Mouse (Mus musculus): ENCODE measurements around the gene Ndfip2. TPM values are rescaled to one million over a fixed set of nuclear protein-coding genes. Genes with fewer than 3 reads are reported as not detected.

The Ndfip2 gene
- polyA plus RNA-seq, 1 experiment from 2014 or later = 114 TPM

DNA sequence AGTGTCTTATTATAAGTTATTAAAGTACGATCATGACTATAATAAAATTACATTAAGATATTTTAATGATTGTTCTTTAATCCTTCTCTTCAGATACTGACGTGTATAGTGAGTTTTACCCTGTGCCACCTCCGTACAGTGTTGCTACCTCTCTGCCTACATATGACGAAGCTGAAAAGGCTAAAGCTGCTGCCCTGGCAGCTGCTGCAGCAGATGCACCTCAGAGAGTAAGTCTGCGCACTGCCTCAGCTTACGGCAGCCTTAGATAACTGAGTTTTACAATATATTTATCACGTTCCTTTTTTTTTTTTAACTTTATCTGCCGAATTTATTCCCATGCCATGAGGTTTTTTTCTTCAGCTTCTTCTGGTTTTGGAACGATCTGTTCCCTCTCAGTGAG lies 33.8 kb downstream of the Ndfip2 start:
- Histone ChIP-seq H3K4me2 (no peak overlapping the region), H3K36me3 (peaks cover 39% of the 10 kb centered on the region), H3K4me3 (no peak overlapping the region), H3K27ac (replicated peaks) (no peak overlapping the region), H3K27me3 (no peaks in the 10 kb centered on the region), H3K9ac (no peak overlapping the region), H3K4me1 (replicated peaks) (no peaks in the 10 kb centered on the region), H3K9me3 (no peaks in the 10 kb centered on the region)
- no peak for ATAC-seq (ENCODE audit: low read depth)
- WGBS = 93% methylated on average over 9 of the region's 9 CpGs

DNA sequence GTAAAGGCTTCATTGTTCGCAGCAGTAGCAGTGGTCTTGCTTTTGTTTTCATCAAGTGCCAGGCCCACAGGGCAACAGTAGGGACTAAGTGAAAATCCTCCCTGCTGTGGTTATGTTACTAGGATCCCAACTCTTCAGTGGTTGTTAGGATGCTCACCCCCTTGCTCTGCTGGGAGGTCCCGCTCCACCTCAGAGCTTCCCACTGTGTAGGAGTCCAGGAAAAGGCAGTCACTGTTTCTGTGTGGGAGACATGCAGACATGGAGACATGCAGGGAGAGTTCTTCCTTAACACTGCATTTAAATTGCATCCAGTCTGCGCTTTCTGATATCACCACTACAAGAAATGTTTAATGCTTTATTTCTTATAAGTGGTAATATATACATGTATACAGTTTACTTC lies 35.4 kb downstream of the Ndfip2 start:
- Histone ChIP-seq H3K27me3 (no peaks in the 10 kb centered on the region), H3K4me1 (replicated peaks) (no peaks in the 10 kb centered on the region), H3K4me2 (no peak overlapping the region), H3K9me3 (no peaks in the 10 kb centered on the region), H3K36me3 (peaks cover 38% of the 10 kb centered on the region), H3K27ac (replicated peaks) (no peak overlapping the region), H3K9ac (no peak overlapping the region), H3K4me3 (no peak overlapping the region)
- WGBS = 84% methylated on average over 3 of the region's 3 CpGs
- no peak for ATAC-seq (ENCODE audit: low read depth)

DNA sequence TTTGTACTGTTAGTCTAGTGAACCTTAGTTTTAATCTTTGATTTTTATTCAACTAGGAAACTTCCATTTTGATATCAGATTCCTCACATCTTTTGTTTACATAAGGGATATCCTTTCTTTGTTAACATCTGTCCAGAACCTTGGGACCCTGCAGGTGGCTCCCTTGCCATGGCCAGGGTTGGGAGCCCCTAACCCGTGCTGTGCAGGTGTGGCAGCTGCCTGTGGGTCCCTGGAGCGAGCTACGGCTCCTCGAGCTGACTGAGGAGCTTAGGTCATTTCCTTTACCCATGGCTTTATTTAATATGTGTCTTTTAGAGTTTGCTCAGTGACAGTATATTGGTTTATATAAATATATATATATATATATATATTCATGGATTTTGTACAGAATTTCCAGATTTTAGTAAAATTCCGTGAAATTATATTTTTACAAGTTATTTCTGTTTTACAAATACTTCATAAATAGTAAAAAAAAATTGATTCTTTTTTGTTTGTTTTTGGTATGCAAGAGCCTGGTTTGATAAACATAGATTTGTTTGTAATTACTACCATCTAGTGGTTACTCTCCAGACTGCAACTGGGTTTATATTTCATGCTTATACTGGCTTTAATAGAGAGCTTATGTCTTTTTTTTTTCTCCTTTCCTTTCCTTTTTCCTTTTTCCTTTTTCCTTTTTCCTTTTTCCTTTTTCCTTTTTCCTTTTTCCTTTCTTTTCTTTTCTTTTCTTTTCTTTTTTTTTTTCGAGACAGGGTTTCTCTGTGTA lies 37.6 kb downstream of the Ndfip2 start:
- peak; percentile 25; the same call in 1 of the 2 replicates for ATAC-seq (ENCODE audit: low read depth)
- 72% methylated on average over 6 of the region's 6 CpGs for WGBS

DNA sequence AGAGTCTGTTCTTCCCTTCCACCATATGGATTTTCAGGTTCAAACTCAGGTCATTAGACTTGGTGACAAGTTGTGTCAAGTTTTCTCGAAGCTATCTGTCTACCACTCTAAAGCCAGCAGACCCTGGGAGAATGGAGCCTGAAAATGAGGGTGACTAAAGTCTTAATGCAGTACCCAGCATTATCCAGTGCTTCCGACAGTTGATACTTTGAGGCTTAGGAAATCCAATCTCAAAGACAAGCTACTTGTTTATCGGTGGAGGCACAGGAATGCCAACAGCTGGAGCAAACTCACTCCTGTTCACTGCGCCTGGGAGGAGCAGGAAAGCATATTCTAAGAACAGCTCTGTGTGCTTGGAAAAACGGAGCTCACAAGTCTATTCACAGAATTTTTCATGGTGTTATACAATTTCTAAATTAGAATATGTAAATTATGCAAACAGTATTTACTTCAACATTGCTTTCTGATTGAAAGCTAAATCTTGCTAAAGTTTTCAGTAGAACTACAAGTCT lies 41.4 kb downstream of the Ndfip2 start:
- Histone ChIP-seq H3K4me2 (no peak overlapping the region), H3K9me3 (no peaks in the 10 kb centered on the region), H3K9ac (no peak overlapping the region), H3K36me3 (peaks cover 12% of the 10 kb centered on the region), H3K4me1 (replicated peaks) (peaks cover 7% of the 10 kb centered on the region; the same call in 1 of the 2 replicates), H3K27ac (replicated peaks) (no peak overlapping the region), H3K27me3 (no peaks in the 10 kb centered on the region), H3K4me3 (no peak overlapping the region)
- 80% methylated on average over 5 of the region's 5 CpGs for WGBS
- ATAC-seq (ENCODE audit: low read depth) = no peak

More for the DNA sequence above, 37.6 kb downstream of the Ndfip2 start:
- no peaks in the 10 kb centered on the region for H3K9me3 ChIP-seq
- no peak overlapping the region for H3K9ac ChIP-seq
- peaks cover 33% of the 10 kb centered on the region for H3K36me3 ChIP-seq
- H3K4me1 ChIP-seq (replicated peaks) = no peaks in the 10 kb centered on the region
- H3K4me2 ChIP-seq = no peak overlapping the region
- H3K27me3 ChIP-seq = no peaks in the 10 kb centered on the region
- no peak overlapping the region for H3K4me3 ChIP-seq
- H3K27ac ChIP-seq (replicated peaks) = no peak overlapping the region

DNA sequence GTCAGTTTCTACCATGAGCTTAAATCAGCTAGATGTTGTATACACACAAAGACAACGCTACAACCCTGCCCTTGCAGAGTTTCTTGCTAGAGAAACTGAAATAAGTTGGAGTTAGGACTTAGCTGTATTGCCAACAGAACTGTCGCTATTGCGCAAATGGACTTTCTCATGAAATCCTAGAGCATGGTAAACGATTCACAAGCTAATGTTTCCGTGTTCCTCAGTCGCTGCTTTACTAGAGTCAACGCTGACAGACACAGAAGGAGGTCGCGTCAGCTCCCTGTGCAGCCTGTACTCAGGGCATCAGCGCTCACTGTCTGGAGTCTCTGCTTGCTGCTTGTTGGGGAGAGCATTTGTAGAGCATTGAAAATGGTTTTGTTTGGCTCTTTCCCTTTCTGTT lies 42.2 kb downstream of the Ndfip2 start:
- Histone ChIP-seq H3K4me2 (no peak overlapping the region), H3K9ac (no peak overlapping the region)
- 77% methylated on average over 10 of the region's 10 CpGs for WGBS

DNA sequence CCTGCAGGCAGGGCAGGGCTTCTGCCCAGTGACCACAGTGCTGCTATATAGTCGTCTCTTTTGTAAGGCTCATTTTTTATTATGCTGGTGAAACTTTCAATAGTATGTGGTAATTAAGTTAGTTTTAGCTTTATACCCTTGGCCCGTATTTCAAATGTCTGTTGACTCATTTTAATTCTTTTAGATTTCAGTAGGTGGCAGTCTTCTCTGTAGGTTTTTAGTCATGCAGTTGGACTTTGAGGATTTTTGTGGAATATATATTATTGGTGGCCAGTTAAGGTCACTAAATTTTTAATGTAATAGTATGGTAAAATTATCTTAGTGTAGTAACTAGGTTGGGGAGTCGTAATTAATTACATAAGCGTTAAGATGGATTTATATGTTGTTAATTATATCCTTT lies 44.3 kb downstream of the Ndfip2 start:
- peaks cover 6% of the 10 kb centered on the region for H3K36me3 ChIP-seq
- no peak overlapping the region for H3K4me2 ChIP-seq
- ATAC-seq (ENCODE audit: low read depth) = no peak
- H3K9me3 ChIP-seq = no peaks in the 10 kb centered on the region
- 61% methylated on average over 4 of the region's 4 CpGs for WGBS
- H3K4me1 ChIP-seq (replicated peaks) = peaks cover 7% of the 10 kb centered on the region; the same call in 1 of the 2 replicates
- no peak overlapping the region for H3K4me3 ChIP-seq
- H3K27me3 ChIP-seq = no peaks in the 10 kb centered on the region
- H3K27ac ChIP-seq (replicated peaks) = no peak overlapping the region
- H3K9ac ChIP-seq = no peak overlapping the region

More for the DNA sequence above, 42.2 kb downstream of the Ndfip2 start:
- Histone ChIP-seq H3K9me3 (no peaks in the 10 kb centered on the region), H3K27me3 (no peaks in the 10 kb centered on the region), H3K27ac (replicated peaks) (no peak overlapping the region), H3K4me3 (no peak overlapping the region), H3K4me1 (replicated peaks) (peaks cover 7% of the 10 kb centered on the region; the same call in 1 of the 2 replicates), H3K36me3 (peaks cover 12% of the 10 kb centered on the region)
- ATAC-seq (ENCODE audit: low read depth) = no peak

DNA sequence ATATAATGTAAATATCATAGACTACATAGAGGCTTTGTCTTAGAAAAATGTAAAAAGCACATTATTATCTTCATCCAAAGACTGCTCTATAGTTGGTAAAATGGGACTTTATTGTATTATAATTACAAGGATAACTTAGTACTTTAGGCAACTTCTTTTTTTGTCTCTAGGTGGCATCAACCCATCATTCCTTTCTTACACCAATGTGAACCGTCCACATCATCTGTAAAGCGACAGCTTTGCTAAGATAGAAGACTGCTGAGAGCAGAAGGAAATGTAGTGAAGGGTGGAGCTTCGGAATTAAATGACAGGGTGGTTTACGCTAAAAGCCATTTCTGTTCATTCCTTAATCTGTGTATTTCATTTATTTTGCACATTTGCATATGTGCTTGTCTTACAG lies 49.3 kb downstream of the Ndfip2 start:
- 76% methylated on average over 4 of the region's 4 CpGs for WGBS
- Histone ChIP-seq H3K4me3 (no peak overlapping the region), H3K9ac (no peak overlapping the region), H3K4me2 (no peak overlapping the region), H3K4me1 (replicated peaks) (peaks cover 7% of the 10 kb centered on the region; the same call in 1 of the 2 replicates), H3K27ac (replicated peaks) (no peak overlapping the region), H3K9me3 (no peaks in the 10 kb centered on the region), H3K27me3 (no peaks in the 10 kb centered on the region), H3K36me3 (peaks cover 12% of the 10 kb centered on the region)
- no peak for ATAC-seq (ENCODE audit: low read depth)

DNA sequence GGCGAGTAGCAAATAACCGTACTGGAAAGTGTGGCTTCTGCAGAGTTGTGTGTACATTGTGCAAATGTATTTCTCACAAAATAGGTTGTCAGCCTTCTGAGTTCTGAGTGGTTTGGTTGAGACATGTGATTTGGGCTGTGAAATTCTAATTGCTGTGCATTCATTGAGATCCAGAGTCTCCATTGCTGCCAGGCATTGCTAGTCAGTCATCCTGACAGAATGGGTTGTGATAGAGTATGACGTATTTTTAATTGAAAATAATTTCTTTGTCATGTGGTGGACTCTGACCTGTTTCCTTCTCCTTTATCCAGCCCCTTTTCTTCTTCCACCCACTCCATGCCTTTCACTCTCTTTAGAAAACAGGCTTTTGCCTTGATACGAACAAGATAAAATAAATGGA lies 54.0 kb downstream of the Ndfip2 start:
- no peaks in the 10 kb centered on the region for H3K27me3 ChIP-seq
- no peak overlapping the region for H3K4me3 ChIP-seq
- 86% methylated on average over 4 of the region's 4 CpGs for WGBS
- H3K27ac ChIP-seq (replicated peaks) = no peak overlapping the region
- H3K4me1 ChIP-seq (replicated peaks) = peaks cover 7% of the 10 kb centered on the region
- no peak for ATAC-seq (ENCODE audit: low read depth)
- no peak overlapping the region for H3K4me2 ChIP-seq
- H3K36me3 ChIP-seq = peaks cover 9% of the 10 kb centered on the region
- H3K9me3 ChIP-seq = no peaks in the 10 kb centered on the region
- H3K9ac ChIP-seq = no peak overlapping the region

DNA sequence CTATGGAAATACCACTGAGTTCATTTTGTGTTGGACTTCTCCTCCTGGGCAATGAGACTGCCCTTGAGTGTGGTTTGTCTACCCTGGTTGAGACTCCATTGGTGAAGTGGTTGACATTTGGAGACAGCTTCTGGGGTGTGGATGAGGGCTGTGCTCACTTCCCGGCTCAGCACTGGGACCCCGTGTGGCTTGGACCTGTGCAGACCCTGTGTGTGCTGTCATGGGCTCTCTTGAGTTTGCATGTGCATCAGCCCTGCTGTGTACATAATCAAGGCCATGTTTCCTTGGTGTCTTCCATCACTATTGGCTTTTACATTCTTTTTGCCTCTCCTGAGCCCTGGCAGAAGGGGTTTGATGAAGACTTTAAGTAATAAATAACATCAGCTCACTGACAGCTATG lies 54.6 kb downstream of the Ndfip2 start:
- H3K36me3 ChIP-seq = peaks cover 10% of the 10 kb centered on the region
- H3K4me1 ChIP-seq (replicated peaks) = peaks cover 7% of the 10 kb centered on the region
- no peak overlapping the region for H3K4me2 ChIP-seq
- ATAC-seq (ENCODE audit: low read depth) = no peak
- no peaks in the 10 kb centered on the region for H3K9me3 ChIP-seq
- 86% methylated on average over 2 of the region's 2 CpGs for WGBS
- H3K27me3 ChIP-seq = no peaks in the 10 kb centered on the region
- H3K27ac ChIP-seq (replicated peaks) = no peak overlapping the region
- H3K4me3 ChIP-seq = no peak overlapping the region
- H3K9ac ChIP-seq = no peak overlapping the region

DNA sequence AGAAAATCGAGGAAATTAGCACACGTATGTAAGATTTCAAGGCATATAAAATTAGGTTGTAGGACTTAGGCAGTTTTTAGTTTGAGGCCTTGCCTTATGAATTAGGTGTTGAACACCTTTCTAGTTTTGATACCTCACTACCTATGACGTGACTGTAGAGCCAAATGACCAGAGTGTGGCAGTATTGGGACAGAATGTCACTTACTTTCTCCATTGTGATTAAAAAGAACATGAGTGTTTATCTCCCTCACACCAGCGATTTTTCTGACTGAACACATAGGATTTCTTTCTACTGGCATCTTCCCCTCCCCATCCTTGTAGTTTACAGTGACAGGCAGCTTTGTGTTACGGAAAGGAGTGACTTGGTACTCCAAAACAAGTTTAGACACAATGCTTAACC lies 55.5 kb downstream of the Ndfip2 start:
- H3K4me3 ChIP-seq = no peak overlapping the region
- 49% methylated on average over 5 of the region's 5 CpGs for WGBS
- no peak overlapping the region for H3K27ac ChIP-seq (replicated peaks)
- H3K4me2 ChIP-seq = no peak overlapping the region
- H3K9me3 ChIP-seq = no peaks in the 10 kb centered on the region
- H3K36me3 ChIP-seq = peaks cover 16% of the 10 kb centered on the region
- H3K4me1 ChIP-seq (replicated peaks) = peaks cover 7% of the 10 kb centered on the region
- H3K9ac ChIP-seq = 0 out of 2 replicates have a peak overlapping the region, but pooled peaks have one; percentile 31
- no peak for ATAC-seq (ENCODE audit: low read depth)
- H3K27me3 ChIP-seq = no peaks in the 10 kb centered on the region

DNA sequence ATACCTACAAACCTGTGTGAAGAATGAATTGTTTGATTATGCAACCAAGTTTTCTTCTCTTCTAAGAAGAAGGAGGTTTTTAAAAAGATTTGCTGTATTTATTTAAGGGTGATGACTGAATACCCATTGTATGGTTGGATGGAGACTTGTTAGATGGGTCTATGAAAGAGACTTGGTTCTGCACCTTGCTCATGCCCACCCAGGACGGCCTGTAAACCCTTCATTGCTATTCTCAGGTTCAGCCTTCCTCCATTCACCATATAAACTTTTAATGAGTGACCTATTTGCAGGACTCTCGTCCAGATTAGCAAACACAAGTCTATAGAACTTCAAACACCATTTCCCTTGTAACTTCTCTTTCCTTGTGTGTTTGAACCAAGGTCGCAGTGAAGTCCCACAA lies 63.3 kb downstream of the Ndfip2 start:
- Histone ChIP-seq H3K4me1 (replicated peaks) (no peaks in the 10 kb centered on the region), H3K9me3 (no peaks in the 10 kb centered on the region; the same call in 1 of the 2 replicates), H3K4me3 (no peak overlapping the region), H3K4me2 (no peak overlapping the region), H3K36me3 (peaks cover 6% of the 10 kb centered on the region), H3K27me3 (no peaks in the 10 kb centered on the region), H3K9ac (no peak overlapping the region), H3K27ac (replicated peaks) (no peak overlapping the region)
- no peak for ATAC-seq (ENCODE audit: low read depth)
- 85% methylated on average over 3 of the region's 3 CpGs for WGBS

DNA sequence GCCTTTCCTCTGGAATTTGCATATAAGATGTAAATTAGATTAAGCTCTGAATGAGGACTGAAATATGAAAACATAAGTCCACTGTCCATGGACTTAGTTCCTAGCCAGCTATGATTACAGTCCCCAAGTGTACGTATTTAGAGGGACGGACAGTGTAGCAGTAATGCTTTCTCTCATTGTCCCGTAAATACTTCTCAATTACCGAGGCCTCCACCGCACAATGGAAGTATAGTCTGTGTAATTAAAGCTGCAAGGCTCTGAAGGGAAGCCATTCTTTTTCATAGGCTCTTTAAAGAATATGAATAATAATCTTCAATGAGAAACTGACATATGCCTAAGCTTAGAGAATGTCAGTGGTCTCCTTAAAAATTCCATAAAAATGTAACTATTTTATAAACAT lies 64.5 kb downstream of the Ndfip2 start:
- Histone ChIP-seq H3K4me1 (replicated peaks) (peaks cover under 1% of the 10 kb centered on the region; the same call in 1 of the 2 replicates), H3K36me3 (peaks cover 6% of the 10 kb centered on the region), H3K4me2 (no peak overlapping the region), H3K27ac (replicated peaks) (no peak overlapping the region), H3K9ac (no peak overlapping the region), H3K4me3 (no peak overlapping the region), H3K27me3 (no peaks in the 10 kb centered on the region), H3K9me3 (no peaks in the 10 kb centered on the region; the same call in 1 of the 2 replicates)
- ATAC-seq (ENCODE audit: low read depth) = no peak; the same call in 1 of the 2 replicates
- WGBS = 34% methylated on average over 5 of the region's 5 CpGs
